Mouse (Mus musculus): Measurements from ENCODE around the gene Gm7903.
"Not testable (repeated sequence)": the region's sequence is repeated elsewhere in the genome, so short reads cannot be mapped to it uniquely, and the experiment has no call there.

The Gm7903 gene

DNA sequence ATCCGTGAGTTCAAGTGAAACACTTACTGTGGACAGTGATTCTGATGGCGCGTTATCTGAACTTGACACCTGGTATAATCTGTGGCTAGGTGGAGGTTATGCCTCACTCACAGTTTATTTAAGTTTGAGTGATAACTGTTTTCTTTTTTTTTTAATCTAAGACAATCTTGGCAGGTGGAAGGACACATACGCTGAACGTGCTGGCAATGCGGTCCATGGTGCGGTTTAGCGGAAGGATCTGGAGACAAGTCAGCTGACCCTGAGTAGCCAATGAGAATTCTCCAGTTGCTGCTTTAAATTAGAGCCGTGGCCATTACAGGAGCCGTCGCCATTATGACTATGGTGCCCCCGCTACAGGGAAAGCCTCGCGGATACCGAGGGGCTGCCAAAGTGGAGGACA, at the start of gene Gm7903:
Gene Gm7903, plus strand, starts transcription at position 301 of the 400 bp plus-strand sequence.
- in situ Hi-C loops (cut with MboI, MseI) = not testable (repeated sequence)

DNA sequence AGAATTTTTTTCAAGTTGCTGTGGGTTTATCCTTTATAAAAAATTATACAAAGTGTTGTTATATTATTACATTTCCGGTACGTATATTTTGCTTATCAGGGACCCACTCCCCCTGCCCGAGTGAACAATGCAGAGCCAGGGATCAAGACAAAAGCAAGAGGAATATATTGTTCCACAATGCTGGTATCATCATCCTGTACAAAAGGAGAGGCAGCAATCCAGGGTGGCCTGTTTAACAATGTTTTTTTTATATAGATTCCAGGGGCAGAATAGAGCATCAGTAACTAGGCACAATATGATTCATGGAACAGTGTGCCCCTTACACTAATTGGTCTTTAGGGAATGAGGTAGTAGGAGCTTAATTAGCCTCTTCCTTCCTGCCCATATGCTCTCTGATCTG, 30.1 kb upstream of the Gm7903 start:
- in situ Hi-C loops (cut with MboI, MseI) = not testable (repeated sequence)

DNA sequence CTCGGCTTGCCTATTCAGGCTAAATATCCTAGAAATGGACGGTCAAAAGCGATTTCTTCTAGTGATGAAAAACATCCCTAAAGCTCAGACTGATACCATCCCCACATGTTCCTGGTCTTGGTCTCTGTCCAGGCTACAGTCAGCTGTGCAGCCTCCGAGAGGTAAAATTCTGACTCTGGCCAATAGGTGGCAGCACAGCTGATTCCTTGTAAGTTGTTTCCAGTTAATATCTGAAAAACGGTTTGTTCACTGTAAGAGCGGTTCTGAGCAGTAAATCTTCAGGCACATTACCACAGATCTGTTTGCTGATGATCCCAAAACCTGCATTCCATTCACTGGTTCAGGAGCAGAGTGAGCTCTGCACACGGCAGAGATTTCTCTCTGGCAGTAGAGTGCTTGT, 12.4 kb upstream of the Gm7903 start:
- in situ Hi-C loops (cut with MboI, MseI) = loop anchor here (5.0 to 10.0 kb wide), 2 partner anchors 59 to 306 kb away; no protein-coding TSS in a partner anchor

DNA sequence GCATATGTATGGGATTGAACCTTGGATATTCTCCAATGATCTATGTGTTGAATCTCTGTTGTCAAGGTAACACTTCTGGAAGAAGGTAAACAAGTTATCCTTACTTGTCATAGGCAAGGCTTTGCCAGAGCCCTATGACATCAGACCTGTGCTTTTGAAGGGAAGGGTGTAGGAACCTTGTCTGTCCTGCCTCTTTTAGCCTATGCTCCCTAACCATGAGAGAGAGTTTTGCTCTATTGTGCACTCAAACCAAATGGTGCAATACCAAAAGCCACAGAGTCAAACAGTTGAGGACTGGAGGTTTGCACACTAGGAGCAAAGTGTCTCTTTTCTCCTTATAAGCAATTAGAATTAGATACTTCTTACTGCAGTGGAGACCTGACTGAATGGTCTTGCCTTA, 11.8 kb upstream of the Gm7903 start:
- in situ Hi-C loops (cut with MboI, MseI) = loop anchor here (5.0 to 10.0 kb wide), 2 partner anchors 60 to 307 kb away; no protein-coding TSS in a partner anchor

DNA sequence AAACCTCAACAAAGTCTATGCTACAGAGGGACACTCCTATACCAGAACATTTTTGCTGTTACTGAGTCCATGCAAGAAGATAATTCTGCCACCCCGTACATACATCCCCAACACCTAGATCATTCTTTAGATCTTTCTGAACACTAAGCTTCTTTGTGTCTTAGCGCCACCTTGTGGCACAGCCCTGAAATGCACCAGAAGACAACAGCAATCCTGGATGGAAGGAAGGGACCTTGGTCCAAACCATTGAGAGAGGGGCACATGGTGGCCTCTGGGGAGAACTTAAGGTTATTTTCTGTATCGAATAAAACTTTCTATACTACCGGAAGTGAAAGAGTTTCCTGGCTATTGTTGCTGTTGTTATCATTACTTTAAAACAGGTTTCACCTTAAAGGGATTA, 11.2 kb upstream of the Gm7903 start:
- in situ Hi-C loops (cut with MboI, MseI) = loop anchor here (5.0 to 10.0 kb wide), 2 partner anchors 60 to 308 kb away; no protein-coding TSS in a partner anchor

DNA sequence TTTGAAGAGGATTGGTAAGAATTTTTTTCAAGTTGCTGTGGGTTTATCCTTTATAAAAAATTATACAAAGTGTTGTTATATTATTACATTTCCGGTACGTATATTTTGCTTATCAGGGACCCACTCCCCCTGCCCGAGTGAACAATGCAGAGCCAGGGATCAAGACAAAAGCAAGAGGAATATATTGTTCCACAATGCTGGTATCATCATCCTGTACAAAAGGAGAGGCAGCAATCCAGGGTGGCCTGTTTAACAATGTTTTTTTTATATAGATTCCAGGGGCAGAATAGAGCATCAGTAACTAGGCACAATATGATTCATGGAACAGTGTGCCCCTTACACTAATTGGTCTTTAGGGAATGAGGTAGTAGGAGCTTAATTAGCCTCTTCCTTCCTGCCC, 30.5 kb downstream of the Gm7903 start:
- in situ Hi-C loops (cut with MboI, MseI) = not testable (repeated sequence)

DNA sequence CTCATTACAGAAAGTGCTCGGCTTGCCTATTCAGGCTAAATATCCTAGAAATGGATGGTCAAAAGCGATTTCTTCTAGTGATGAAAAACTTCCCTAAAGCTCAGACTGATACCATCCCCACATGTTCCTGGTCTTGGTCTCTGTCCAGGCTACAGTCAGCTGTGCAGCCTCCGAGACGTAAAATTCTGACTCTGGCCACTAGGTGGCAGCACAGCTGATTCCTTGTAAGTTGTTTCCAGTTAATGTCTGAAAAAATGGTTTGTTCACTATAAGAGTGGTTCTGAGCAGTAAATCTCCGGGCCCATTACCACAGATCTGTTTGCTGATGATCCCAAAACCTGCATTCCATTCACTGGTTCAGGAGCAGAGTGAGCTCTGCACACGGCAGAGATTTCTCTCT, 48.3 kb downstream of the Gm7903 start:
- in situ Hi-C loops (cut with MboI, MseI) = loop anchor here (10.0 kb wide), 1 partner anchor 287 kb away; no protein-coding TSS in a partner anchor

DNA sequence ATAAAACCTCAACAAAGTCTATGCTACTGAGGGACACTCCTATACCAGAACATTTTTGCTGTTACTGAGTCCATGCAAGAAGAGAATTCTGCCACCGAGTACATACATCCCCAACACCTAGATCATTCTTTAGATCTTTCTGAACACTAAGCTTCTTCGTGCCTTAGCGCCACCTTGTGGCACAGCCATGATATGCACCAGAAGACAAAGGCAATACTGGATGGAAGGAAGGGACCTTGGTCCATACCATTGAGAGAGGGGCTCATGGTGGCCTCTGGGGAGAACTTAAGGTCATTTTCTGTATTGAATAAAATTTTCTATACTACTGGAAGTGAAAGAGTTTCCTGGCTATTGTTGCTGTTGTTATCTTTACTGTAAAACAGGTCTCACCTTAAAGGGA, 49.5 kb downstream of the Gm7903 start:
- in situ Hi-C loops (cut with MboI, MseI) = loop anchor here (10.0 kb wide), 1 partner anchor 288 kb away; no protein-coding TSS in a partner anchor
